Mouse (Mus musculus) ovary, postnatal 10 days (tissue): ENCODE results near the gene Cep97.
"Not testable (repeated sequence)": the region's sequence is repeated elsewhere in the genome, so short reads cannot be mapped to it uniquely, and the experiment has no call there.

Experiments used
- DNase-seq: peaks from one replicate; pipeline ENCODE4 v3.0.0; 2022; ENCODE audit warnings: low spot score

Cep97 gene

DNA sequence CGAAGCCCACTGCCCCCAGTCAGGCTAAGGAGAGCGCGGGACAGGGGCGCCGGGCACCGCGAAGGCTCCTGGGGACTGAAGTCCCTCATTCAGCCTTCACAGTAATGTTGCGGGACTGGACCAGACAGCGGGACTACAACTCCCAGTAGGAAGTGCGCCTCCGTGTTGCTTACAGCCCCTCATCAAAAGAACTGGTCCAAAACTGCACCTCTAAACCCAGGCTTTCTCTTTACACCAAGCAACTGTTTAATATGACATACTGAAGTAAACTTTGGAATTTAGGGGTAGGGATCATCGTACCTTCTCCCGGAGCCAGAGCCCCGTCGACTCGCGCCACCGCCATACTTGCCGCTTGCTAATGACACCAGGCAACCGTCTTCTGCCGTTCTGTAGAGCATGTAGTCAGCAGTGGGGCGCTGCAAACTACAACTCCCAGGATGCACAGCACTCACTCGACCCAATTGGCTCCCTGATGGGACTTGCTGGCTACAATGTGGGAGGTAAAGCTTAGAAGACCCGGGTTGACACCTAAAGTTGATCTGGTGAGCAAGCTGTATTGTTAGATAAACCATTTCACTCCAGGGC, at the start of gene Cep97:
Gene Cep97 (minus strand): TSS at position 403 of the 585 bp plus-strand sequence.
- DNase-seq: peak; percentile 64

DNA sequence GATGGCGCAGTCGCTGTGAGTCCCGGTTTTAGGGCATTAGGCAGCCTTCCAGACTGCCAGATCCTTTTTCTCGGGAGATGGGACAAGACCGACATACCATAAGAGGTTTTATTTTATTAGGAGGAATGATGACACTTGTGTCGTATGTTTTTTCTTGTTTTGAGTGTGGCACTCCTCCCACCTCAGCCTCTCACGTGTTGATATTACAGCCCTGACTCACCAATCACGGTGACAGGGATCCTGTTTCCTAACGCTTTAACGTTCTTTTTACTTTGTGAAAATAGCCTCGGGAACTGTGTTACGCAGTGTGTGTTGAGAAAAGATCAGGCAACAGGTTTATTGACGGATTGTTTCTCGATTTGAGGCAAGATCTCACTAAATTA, 40.2 kb upstream of the Cep97 start:
- DNase-seq: no peak

DNA sequence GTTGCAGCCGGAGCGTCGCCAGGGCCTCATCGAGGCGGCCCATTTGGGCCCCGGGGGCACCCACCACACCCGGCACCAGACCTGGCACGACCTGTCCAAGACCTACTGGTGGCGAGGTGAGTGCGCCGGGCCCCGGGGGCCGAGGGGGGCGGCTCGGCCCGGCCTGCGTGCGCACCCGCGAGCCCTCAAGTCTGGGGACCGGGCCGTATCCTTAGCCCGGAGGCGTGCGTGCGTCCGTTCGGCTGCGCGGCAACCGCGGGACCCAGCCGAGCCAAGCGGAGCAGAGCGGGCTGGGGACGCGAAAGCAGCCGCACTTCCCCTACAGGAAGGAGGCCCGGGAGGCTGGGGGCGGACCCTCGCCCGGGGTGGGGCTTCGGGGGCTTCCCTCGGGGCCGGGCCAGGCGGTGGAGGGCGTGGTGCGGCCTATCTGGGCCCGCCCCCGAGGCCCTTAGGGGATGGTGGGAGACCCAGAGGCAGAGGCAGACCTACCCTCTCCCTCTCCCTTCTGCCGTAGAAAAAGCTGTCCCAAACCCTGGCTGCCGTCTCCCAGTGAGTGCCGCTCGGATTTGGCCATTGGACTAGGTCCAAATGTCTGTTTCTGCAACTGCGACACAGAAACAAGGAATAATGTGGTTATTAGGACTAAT, 39.7 kb upstream of the Cep97 start:
- DNase-seq: peak; percentile 81

DNA sequence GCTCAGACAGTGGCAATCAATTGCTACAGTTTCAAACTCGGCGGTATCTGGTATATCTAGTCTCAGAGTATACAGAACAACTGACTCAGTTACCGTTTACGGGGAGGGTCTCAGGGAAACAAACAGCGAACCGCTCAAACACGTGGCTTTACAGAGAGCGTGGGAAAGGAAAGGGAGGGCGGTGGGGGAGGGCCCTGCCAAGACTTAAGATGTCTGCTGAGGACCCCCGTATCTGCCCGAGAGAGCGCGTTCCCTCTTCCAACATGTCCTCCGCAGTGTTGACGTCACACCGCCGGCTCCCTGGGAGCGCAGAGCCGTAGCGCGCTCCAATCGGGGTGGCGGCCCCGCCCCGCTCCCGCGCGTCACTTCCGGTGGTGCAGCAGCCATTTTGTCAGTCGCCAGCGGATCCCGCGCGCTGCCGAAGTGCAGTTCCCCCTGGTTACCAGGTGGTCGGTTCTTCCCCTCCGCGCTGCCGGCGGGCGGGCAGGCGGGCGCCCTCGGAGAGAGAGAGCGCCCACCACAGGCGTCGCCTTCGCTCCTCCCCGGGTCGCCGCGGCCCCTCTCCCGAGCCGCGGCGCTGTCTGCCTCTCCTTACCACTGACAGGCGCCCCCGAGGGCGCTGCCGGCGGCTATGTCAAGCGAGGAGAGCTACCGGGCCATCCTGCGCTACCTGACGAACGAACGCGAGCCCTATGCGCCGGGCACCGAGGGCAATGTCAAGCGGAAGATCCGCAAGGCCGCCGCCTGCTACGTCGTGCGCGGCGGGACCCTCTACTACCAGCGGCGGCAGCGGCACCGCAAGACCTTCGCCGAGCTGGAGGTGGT, 39.0 kb upstream of the Cep97 start, which contains the start of gene Zbtb11:
Gene Zbtb11 (plus strand): TSS at position 453 of the 825 bp plus-strand sequence.
- DNase-seq: peak; percentile 97

DNA sequence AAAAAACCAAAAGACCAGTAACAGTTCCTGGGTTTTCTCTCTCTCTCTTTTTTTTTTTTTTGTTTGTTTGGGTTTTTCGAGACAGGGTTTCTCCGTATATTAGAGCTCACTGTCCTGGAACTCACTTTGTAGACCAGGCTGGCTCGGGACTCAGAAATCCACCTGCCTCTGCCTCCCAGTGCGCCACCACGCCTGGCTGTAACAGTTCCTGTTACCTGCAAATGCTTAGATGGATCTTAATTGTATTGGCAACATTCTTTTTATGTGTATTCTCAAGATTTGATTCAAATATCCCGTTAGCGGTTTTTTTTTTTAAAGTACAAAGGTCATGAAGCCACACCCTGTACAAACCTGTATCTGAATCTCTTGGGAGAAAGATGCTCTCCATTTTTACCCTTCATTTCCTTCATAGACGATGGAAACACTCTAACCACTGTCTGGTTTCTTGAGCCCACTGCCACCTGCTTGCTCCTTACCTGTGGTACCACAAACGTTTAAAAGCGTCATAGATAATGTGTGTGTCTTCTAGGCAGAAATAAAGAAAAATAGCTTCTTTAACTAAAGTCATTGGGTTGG, 38.1 kb upstream of the Cep97 start:
- no peak for DNase-seq

DNA sequence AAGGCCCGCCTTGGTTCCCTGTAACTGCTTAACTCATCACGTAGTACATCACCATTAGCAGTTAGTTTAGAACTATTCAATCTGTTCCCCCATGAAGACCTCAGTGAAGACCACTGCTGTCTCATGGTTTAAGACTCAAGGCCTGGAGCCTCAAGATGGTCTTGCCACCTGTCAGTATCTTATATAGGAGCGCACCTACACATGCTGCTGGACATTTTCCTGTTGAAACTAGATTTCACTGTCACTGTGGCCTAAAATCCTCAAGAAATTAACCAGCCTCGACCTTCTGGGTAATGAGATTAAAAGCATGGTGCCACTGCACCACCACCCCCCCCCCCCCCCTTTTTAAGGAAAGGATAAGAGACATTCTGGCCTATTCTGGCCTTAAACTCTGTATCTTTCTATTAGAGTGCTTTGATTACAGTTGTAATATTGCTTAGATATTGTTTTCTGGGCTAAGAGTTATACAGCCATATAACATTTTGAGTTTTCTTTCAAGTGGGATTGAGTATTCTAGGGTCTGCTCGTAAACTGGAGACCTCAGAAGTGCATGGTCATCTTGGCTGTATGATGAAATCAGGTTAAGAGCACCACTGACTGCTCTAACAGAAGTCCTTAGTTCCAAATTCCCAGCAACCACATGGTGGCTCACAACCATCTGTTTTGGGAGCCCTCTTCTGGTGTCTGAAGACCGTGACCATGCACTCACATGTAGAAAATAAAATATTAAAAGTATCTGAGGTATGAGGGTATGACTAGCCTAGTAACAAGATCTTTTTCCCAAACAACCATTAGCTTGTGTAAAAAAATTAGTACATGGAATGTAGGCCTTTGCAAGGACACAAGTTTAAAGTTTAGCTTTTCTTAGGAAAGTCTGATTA, 37.3 kb upstream of the Cep97 start:
- DNase-seq: no peak

DNA sequence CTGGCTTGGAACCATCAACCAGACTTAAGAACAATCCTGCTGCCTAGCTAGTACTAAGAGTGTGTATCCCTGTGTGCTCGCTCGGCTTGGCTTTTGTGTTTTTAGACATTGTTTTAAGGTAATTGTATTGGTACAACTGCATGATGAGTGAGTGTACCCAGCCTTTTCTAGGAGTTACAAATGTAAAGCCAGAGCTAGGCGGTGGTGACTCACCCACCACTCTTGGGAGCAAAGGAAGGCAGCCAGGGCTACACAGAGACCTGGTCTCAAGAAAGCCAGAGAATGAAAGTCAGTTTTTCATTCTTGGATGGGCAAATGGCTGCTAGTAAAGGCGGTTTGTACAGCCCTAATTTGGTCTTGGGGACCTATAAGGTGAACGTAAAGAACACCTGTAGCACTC, 35.8 kb upstream of the Cep97 start:
- DNase-seq: no peak

DNA sequence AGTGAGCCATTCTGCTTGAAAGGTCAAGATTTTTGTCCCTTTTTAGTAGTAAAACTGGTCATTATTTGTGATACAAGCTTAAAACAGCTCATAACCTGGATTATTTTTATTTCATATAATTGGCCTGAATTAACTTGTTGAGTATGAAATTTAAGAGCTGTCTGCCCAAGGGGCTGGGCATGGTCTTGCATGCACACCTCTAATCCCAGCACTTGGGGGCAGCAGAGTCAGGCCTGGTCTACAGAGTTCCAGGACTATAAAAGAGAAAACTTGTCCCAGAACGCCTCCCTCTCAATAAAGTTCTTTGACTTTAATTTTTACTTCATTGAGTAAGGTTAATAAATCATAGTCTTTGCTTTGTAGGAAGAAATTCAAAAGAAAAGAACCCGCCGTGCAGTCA, 34.5 kb upstream of the Cep97 start:
- no peak for DNase-seq

DNA sequence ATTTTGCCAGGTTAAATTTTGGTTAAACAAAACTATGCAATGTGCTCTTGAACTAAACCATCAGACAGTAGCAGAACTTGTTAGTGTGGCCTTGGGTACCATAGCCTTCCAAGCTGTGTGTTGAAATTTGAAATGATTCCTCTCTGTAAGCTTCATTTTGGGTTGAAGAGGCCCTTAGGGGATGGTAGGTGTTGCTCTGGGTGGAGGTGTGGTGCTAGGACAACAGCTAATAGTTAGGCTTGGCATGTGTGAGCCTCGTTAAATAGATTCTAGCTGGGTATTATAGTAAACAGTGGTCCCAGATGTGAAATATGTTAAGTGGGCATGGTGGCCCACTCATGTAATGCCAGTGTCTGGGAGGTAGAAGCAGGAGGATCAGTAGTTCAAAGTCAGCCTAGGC, 32.6 kb upstream of the Cep97 start:
- DNase-seq: no peak

DNA sequence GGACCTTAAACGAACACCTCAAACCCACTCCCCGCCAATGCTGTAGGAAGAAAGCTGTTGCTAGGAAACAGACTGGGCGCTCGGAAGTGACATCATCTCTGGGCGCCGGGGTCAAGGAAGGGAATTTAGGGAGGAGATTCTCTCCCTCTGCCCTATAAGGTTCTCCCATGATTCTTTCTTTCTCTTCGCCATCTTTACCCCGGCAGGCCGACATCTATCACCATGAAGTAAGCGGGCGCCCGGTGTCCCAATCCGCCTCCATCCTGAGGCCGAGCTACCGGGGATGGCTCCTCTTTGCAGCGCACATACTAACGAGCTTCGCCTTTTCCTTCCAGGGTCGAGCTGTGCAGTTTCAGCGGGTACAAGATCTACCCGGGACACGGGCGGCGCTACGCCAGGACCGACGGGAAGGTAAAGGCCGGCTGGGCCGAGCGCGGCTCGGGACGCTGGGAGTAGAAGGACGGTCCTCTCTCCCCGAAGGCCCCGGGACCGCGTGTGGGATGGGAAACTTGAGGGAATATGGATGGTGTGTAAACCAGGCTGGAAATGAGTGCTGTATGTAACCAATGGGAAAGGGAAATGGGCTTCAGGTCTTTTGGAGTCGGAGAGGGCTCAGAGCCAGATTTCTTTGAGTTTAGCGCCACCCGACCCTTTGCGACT, 31.7 kb upstream of the Cep97 start, which contains the start of gene Rpl24:
Gene Rpl24 (plus strand): TSS at position 64 of the 660 bp plus-strand sequence.
- peak; percentile 85 for DNase-seq

DNA sequence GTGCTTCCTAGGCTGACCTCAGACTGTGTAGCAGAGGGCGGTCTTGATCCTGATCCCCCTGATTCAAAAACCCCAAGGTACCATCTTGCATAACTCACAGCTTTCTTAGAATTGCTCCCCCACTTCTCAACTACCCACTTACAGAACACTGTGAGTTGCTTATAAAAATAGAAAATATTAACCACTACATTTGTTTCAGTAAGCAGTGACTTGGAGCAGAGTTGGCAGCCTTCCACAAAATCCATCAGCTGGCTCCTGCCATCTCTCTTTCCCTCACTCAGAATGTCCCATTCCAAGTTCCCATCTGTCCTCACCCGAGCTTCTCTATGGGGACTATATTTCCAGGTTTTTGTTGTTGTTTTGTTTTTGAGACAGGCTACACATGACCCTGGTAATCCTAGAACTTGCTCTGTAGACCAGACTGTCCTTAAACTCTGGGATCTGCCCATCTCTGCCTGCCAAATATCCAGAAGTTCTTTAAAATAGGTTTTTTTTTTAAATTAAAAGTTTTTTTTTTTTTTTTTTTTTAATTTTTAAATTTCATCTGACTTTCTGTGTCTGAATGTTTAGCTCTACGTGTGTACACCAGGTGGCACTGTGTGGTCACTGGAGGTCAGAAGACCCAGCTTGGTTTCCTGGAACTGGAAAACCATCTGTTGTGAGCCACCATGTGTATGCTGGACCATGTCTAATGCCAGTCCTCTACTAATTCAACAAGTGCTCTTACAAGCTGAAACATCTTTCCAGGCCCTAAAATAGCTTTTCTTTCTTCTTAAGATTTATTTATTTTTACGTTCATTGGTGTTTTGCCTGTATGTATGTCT, 29.7 kb upstream of the Cep97 start:
- DNase-seq: no peak

DNA sequence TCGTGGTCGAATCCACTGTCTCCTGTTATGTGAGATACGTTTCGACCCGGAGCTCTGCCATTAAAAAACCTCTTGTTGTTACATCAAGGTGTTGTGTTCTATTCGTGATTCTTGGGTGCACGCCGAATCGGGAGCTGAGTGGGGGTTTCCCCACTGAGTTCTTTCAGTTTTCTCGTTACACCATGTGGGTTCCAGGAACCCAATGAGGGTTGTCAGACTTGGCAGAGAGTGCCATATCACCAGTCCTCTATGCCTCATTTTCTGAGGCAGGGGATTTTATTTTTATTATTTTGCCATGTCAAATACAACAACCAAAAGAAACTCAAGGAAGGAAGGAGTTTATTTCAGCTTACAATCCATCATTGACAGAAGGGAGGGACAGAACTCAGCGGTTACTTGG, 28.4 kb upstream of the Cep97 start:
- not testable (repeated sequence) for DNase-seq

DNA sequence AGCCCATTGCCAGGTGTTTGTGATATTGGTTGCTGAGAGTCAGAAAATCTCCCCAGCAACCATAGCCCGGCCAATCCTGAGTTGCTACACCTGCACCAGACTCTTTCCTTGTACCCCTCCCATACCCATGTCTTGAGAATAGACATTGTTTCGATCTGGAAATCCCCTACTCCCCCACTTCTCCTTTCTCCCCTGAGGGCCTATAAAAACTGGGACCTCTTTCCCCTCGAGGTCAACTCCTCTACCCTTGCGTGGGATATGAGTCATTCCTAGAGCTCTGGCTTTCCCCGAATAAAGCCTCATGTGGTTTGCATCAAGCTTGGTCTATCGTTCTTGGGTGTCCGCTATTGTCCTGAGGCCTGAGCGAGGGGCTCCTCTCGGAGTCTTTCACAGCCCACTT, 19.5 kb upstream of the Cep97 start:
- not testable (repeated sequence) for DNase-seq

DNA sequence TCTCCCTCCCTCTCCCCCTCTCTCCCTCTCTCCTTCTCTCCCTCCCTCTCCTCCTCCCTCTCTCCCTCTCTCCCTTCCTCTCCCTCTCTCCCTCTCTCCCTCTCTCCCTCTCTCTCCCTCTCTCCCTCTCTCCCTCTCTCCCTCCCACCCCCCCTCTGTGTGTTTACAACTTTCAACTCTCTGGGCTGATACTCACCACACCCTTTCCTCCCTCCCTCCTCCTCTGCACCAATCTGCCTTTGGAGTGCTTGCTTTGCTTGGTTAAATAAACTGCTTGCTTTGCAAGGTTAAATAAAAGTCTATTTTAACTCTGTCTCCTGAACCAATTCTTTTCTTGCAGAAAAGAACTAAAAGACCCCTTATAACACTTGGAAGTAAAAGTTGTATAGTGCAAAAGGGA, 18.1 kb upstream of the Cep97 start:
- DNase-seq: no peak

DNA sequence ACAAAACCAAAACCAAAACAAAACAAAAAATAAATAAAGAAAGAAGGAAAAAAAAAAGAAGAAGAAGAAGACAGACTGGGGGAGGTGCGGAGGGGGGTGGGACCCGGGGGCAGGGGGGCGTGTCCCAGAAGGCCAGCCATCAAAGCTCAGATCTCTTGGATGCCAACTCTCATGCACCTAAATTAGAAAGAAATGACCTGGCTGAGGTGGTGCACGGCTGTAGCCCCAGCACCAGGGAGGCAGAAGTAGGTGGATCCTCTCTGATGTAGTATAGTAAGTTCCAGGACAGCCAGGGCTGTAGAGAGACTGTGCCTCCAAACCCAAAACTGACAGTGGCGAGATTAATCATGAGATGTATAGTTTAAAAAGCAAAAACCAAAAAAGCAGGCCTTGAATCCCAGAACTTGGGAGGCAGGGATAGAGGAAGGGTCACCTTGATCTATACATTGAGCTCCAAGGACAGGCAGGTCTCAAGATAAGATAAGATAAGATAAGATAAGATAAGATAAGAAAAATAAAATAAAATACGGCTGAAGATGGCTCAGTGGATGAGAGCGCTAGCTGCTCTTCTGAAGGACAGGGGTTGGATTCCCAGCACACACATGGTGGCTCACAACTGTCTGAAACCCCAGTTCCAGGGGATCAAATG, 17.1 kb upstream of the Cep97 start:
- DNase-seq: no peak

DNA sequence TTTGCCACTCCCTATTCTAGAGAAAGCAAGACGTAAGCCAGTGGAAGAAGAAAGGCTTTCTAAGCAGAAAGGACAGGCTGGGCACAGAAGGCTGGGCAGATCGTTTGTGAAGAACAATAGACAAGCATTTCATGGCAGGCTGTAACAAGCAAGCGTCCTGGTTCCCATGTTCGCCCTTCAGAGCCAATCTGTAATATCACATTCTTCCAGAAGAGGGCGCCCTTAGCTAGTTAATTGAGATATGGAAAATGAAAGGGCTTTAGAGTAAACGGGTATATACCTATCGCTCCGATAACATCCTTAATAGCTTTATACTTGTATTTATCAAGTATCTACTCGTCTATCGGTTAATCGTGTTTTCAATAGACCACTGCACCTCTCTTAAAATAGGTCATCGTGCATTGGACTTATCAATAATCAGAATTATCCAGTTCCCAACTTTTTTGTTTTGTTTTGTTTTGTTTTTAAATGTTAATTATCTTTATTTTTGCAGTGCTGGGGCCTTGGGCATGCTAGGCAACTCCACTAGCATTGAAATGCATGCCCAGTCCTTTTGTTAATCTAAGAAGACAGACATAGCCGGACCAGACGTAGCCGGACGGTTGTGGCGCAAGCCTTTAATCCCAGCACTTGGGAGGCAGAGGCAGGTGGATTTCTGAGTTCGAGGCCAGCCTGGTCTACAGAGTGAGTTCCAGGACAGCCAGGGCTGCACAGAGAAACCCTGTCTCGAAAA, 16.5 kb upstream of the Cep97 start:
- DNase-seq: peak; percentile 36

DNA sequence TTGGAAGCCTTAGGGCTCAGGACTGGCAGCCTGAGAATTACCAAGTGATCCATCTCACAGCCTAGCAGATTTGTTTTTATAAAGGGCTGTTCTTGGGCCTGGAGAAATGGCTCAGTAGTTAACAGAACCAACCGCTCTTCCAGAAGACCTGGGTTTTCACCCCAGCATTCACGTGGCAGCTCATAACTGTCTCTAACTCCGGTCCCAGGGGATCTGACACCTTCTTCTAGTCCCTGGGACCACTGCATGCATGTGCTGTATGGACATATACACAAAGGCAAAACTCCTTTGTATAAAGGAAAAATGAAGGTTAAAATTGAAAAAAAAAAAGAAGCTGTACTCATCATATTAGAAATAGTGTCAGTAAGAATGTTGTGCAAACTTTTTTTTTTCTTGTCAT, 15.8 kb upstream of the Cep97 start:
- DNase-seq: no peak

DNA sequence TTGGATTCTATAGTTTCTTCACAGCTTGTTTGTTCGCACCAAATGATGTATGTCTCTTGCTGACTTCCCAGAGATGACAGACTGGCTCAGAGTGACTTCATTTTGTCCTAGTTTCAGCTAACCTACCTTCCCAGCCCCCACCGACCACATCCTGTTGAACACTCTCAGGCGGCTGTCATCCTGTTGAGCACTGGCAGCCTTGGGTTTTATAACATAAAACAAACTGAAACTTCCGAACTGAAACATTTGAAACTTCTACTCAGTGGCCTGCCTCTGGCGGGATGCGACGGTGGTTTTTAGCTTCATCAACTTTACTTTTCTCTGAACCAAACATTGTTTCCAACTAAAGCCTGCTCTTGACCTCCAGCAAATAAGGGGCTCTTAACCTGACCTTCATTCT, 14.3 kb upstream of the Cep97 start:
- DNase-seq: no peak

DNA sequence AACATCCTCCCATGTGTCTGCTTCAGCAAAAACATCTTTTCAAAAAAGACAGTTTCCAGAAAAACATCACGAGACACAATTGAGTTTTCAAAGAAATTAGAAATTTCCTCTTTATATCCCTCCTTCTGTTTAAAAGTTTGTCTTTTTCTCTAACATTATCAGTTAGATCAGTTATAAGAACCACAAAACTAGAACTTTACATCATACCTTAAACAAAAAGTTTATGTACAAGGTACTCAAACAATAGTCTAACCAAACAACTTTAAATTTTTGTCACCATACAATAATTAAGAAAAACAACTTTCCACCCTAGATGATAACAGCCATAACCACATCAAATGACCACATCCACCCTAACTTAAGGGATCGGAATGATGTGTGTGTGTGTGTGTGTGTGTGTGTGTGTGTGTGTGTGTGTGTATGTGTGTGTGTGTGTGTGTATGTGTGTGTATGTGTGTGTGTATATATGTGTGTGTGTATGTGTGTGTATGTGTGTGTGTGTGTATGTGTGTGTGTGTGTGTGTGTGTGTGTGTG, 13.3 kb upstream of the Cep97 start:
- not testable (repeated sequence) for DNase-seq
